Mouse (Mus musculus): ENCODE measurements at regions not wholly inside any gene's neighbourhood (a gene's known extent, or its start where the extent isn't known, plus 50 kb on each side); places are given as distances from the start of the nearest gene placed in this dataset.

- Histone ChIP-seq H3K36me3 (ENCODE audit: insufficient read depth, low read length) (no peaks in the 10 kb centered on the region), H3K4me1 (replicated peaks; ENCODE audit: low read depth, low read length) (peaks cover 19% of the 10 kb centered on the region), H3K9me3 (ENCODE audit: low read length) (0 out of 2 replicates have a peak, but pooled peaks cover 7% of the 10 kb centered on the region), H3K4me3 (replicated peaks; ENCODE audit: low read length) (no peak overlapping the region), H3K27me3 (ENCODE audit: insufficient read depth, low read length) (peaks cover 5% of the 10 kb centered on the region; the same call in 1 of the 2 replicates)
- TF ChIP-seq POU5F1 (IDR thresholded peaks at IDR 0.05; ENCODE audit: borderline replicate concordance, low read length), result no peak
- TF ChIP-seq CTCF (conservative IDR thresholded peaks at IDR 0.05; ENCODE audit: low read length), result no peak
- TF ChIP-seq NANOG (IDR thresholded peaks at IDR 0.05; ENCODE audit: borderline replicate concordance, low read length), result no peak
These were observed 153.3 kb upstream of the Plekha5 start for GRCm38 (mm10) chr6:140270592-140270991.

GRCm38 (mm10) chr6:140268315-140269070, 155.4 kb upstream of the Plekha5 start:
- H3K4me3 ChIP-seq (replicated peaks; ENCODE audit: low read length), result no peak overlapping the region
- TF ChIP-seq POU5F1 (IDR thresholded peaks at IDR 0.05; ENCODE audit: borderline replicate concordance, low read length), result no peak
- no peak for TF ChIP-seq CTCF (conservative IDR thresholded peaks at IDR 0.05; ENCODE audit: low read length)
- no peak for TF ChIP-seq NANOG (IDR thresholded peaks at IDR 0.05; ENCODE audit: borderline replicate concordance, low read length)

GRCm38 (mm10) chr6:140263920-140264319, 159.9 kb upstream of the Plekha5 start:
- no peak for TF ChIP-seq POU5F1 (IDR thresholded peaks at IDR 0.05; ENCODE audit: borderline replicate concordance, low read length)
- Histone ChIP-seq H3K9me3 (ENCODE audit: low read length) (no peaks in the 10 kb centered on the region), H3K4me1 (replicated peaks; ENCODE audit: low read depth, low read length) (peaks cover 9% of the 10 kb centered on the region), H3K36me3 (ENCODE audit: insufficient read depth, low read length) (no peaks in the 10 kb centered on the region), H3K27me3 (ENCODE audit: insufficient read depth, low read length) (peaks cover 5% of the 10 kb centered on the region; the same call in 1 of the 2 replicates), H3K4me3 (replicated peaks; ENCODE audit: low read length) (no peak overlapping the region)

More at GRCm38 (mm10) chr6:140268315-140269070, 155.4 kb upstream of the Plekha5 start:
- Histone ChIP-seq H3K36me3 (ENCODE audit: insufficient read depth, low read length) (no peaks in the 10 kb centered on the region), H3K9me3 (ENCODE audit: low read length) (0 out of 2 replicates have a peak, but pooled peaks cover 3% of the 10 kb centered on the region), H3K4me1 (replicated peaks; ENCODE audit: low read depth, low read length) (peaks cover 19% of the 10 kb centered on the region), H3K27me3 (ENCODE audit: insufficient read depth, low read length) (peaks cover 5% of the 10 kb centered on the region; the same call in 1 of the 2 replicates)

DNA sequence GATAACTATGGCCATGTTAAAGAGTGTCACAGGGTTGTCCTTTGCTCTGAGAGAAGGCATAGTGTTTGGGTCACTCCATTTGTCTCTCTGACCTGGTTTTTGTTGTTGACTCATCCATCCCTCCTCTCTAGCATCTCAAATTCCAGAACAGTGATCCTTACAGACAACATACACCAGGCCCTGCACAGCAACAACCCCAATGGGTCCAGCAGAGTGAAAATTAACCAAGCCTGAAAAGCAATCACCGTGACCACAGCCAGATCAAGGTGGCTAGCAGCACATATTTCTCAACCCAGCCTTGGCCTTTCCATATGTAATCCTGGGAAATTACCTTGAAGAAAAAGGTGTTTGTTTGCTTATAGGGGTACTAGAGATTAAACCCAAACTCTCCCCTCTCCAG, 162.0 kb upstream of the Plekha5 start:
- Histone ChIP-seq H3K9me3 (ENCODE audit: low read length) (no peaks in the 10 kb centered on the region), H3K4me1 (replicated peaks; ENCODE audit: low read depth, low read length) (0 out of 2 replicates have a peak, but pooled peaks cover 5% of the 10 kb centered on the region), H3K36me3 (ENCODE audit: insufficient read depth, low read length) (no peaks in the 10 kb centered on the region), H3K27me3 (ENCODE audit: insufficient read depth, low read length) (peaks cover 2% of the 10 kb centered on the region; the same call in 1 of the 2 replicates), H3K4me3 (replicated peaks; ENCODE audit: low read length) (no peak overlapping the region)
- TF ChIP-seq NANOG (IDR thresholded peaks at IDR 0.05; ENCODE audit: borderline replicate concordance, low read length) (no peak), CTCF (conservative IDR thresholded peaks at IDR 0.05; ENCODE audit: low read length) (no peak), POU5F1 (IDR thresholded peaks at IDR 0.05; ENCODE audit: borderline replicate concordance, low read length) (no peak)

DNA sequence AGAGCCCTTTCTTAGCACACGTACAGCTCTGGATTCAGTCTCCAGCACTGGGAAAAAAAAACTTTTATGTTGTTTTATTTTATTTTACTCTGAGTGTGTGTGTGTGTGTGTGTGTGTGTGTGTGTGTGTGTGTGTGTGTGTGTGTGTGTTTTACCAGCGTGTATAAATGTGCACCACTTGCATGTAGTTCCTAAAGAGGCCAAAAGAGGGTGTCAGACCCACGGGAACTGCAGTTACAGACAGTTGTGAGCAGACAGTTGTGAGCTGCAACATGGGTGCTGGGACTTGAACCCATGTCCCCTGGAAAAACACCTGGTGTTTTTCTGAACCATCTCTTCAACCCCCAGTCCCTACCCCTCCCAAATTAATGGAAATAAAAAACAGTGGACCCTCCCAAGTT, 165.1 kb upstream of the Plekha5 start:
- H3K9me3 ChIP-seq (ENCODE audit: low read length), result no peaks in the 10 kb centered on the region
- TF ChIP-seq NANOG (IDR thresholded peaks at IDR 0.05; ENCODE audit: borderline replicate concordance, low read length), result no peak
- TF ChIP-seq POU5F1 (IDR thresholded peaks at IDR 0.05; ENCODE audit: borderline replicate concordance, low read length), result no peak
- peak; percentile 51 for TF ChIP-seq CTCF (conservative IDR thresholded peaks at IDR 0.05; ENCODE audit: low read length)
- H3K27me3 ChIP-seq (ENCODE audit: insufficient read depth, low read length), result no peaks in the 10 kb centered on the region

GRCm38 (mm10) chr6:140258101-140258500, 165.8 kb upstream of the Plekha5 start:
- Histone ChIP-seq H3K4me1 (replicated peaks; ENCODE audit: low read depth, low read length) (0 out of 2 replicates have a peak, but pooled peaks cover 5% of the 10 kb centered on the region), H3K36me3 (ENCODE audit: insufficient read depth, low read length) (no peaks in the 10 kb centered on the region), H3K9me3 (ENCODE audit: low read length) (no peaks in the 10 kb centered on the region), H3K4me3 (replicated peaks; ENCODE audit: low read length) (no peak overlapping the region), H3K27me3 (ENCODE audit: insufficient read depth, low read length) (no peaks in the 10 kb centered on the region)
- no peak for TF ChIP-seq NANOG (IDR thresholded peaks at IDR 0.05; ENCODE audit: borderline replicate concordance, low read length)
- TF ChIP-seq CTCF (conservative IDR thresholded peaks at IDR 0.05; ENCODE audit: low read length), result no peak
- no peak for TF ChIP-seq POU5F1 (IDR thresholded peaks at IDR 0.05; ENCODE audit: borderline replicate concordance, low read length)

More for the DNA sequence above, 165.1 kb upstream of the Plekha5 start:
- H3K4me3 ChIP-seq (replicated peaks; ENCODE audit: low read length), result no peak overlapping the region
- 0 out of 2 replicates have a peak, but pooled peaks cover 5% of the 10 kb centered on the region for H3K4me1 ChIP-seq (replicated peaks; ENCODE audit: low read depth, low read length)
- no peaks in the 10 kb centered on the region for H3K36me3 ChIP-seq (ENCODE audit: insufficient read depth, low read length)

DNA sequence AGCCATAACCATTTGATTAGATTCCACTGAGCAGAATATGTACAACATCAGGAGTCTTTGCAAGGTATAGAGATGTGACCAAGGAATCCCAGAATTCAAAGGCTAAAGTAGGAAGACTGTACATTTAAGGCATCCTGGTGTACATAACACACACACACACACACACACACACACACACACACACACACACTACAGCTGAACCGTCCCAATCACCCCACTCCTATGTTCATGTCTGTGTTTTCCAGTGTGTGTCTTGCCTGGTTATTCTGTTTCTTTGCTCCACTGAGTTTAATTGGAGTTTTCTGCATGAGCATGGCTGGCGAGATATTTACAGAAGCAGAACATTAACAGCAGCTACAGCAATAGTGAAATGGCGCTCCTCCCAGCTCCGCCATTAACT, 172.3 kb upstream of the Plekha5 start:
- Histone ChIP-seq H3K4me3 (replicated peaks; ENCODE audit: low read length) (no peak overlapping the region), H3K9me3 (ENCODE audit: low read length) (no peaks in the 10 kb centered on the region), H3K27me3 (ENCODE audit: insufficient read depth, low read length) (no peaks in the 10 kb centered on the region), H3K4me1 (replicated peaks; ENCODE audit: low read depth, low read length) (no peaks in the 10 kb centered on the region), H3K36me3 (ENCODE audit: insufficient read depth, low read length) (no peaks in the 10 kb centered on the region)
- no peak for TF ChIP-seq NANOG (IDR thresholded peaks at IDR 0.05; ENCODE audit: borderline replicate concordance, low read length)
- no peak for TF ChIP-seq POU5F1 (IDR thresholded peaks at IDR 0.05; ENCODE audit: borderline replicate concordance, low read length)
- TF ChIP-seq CTCF (conservative IDR thresholded peaks at IDR 0.05; ENCODE audit: low read length), result no peak

DNA sequence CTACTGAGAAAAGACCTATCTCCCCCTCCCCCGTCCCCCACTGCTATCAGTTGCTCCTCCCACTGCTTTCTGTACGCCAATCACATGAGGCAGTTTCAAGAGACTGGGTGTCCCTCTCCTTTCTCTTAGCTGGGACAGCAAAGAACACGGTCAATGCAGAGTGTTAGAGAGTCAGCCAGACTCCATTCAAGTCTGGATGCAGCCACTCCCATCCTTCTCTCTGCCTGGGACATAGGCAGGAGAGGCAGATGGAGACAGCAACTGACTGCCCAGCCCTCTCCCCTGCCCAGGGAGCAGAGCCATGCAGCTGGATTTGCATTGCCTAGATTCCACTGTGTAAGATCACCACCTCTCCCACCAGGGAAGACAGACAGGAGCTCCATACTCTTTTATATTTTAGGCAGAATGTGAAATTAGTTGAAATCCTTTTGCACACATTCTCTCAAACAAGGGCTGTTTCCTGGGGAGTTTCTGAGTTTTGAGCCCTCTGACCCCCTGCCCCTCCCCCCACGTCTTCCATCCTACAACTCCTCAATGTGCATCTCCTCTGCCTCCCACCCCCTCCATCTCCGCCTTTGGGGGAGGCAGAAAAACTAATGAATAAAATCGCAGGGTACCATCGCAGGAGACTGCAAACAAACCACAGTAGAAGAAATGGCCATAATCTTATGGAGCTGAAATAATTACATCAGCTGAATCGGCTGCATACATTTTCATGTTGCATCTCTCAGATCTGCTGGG, 180.3 kb upstream of the Plekha5 start:
- H3K4me1 ChIP-seq (replicated peaks; ENCODE audit: low read depth, low read length), result peaks cover 16% of the 10 kb centered on the region
- no peaks in the 10 kb centered on the region for H3K9me3 ChIP-seq (ENCODE audit: low read length)
- TF ChIP-seq POU5F1 (IDR thresholded peaks at IDR 0.05; ENCODE audit: borderline replicate concordance, low read length) (no peak), CTCF (conservative IDR thresholded peaks at IDR 0.05; ENCODE audit: low read length) (no peak), NANOG (IDR thresholded peaks at IDR 0.05; ENCODE audit: borderline replicate concordance, low read length) (no peak)
- no peaks in the 10 kb centered on the region for H3K36me3 ChIP-seq (ENCODE audit: insufficient read depth, low read length)
- H3K4me3 ChIP-seq (replicated peaks; ENCODE audit: low read length), result no peak overlapping the region
- no peaks in the 10 kb centered on the region for H3K27me3 ChIP-seq (ENCODE audit: insufficient read depth, low read length)
